Mouse (Mus musculus): ENCODE measurements around the gene Ubtf.

DNA sequence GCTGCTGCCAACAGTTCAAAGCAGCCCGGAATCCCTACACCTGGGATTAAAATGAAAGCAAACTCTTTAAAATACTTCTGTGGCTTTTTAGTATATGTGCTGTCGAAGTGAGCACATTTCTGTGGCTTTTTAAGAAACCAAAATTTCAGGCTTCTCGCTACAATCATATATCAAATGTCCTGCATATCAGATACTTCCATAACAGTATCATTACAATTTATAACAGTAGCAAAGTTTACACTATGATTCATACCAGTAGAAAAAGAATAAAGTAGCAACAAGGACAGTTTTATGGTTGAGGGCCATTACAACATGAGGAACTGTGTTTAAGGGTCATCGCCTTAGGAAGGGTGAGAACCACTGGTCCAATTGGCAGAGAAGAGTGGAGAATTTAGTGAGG lies 21.6 kb upstream of the Ubtf start:
- TF ChIP-seq CTCF (IDR thresholded peaks at IDR 0.05; ENCODE audit: control insufficient read depth, insufficient read depth, insufficient replicate concordance, low read depth, low read length) (no peak), POLR2A (IDR thresholded peaks at IDR 0.05; ENCODE audit: control insufficient read depth, low read depth, low read length) (no peak)
